Mouse (Mus musculus) thymus, postnatal 14 days (tissue): ENCODE data around the gene Slitrk6.

Source experiments
- DNase-seq: peaks from one replicate; pipeline ENCODE4 v3.0.0; 2021

The Slitrk6 gene

DNA sequence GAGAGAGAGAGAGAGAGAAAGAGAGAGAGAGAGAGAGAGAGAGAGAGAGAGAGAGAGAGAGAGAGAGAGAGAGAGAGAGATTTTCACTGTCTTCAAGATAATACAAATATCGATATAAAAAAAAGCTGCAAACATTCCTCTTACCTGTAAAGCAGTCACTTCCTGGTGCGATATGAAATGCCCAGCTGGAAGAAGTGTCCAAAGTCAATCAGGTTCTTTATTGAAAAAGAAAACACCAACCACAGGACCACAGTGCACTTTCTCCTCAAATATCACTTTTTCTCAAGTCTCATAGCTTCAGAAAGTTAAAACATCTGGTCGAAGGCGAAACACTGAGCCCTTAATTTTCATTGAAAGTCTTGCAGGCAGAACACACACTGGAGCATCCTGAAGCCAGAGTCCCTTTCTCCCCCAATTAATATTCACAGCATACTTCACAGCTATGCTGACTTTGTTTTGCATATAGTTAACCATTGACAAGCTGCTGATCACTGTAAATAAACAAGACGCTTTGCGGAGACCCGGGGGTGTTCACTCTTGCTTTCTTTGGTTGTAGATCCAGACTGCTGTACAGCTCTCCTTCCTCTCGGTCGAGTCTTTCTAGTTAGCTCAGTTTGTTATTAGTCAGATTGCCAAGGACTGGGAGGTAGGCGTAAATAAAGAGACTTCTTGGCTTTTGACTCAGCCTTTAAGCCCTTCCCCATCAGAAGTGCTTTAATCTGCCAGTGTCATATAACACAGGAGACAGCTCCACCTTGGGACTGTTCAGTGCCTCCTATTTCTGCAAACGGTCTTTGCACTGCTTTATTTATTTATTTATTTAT lies at the start of gene Slitrk6:
Slitrk6 (minus strand) TSS at position 666 of the 824 bp plus-strand sequence.
- DNase-seq = no peak

GRCm38 (mm10) chr14:110777546-110777945 lies 22.6 kb upstream of the Slitrk6 start:
- no peak for DNase-seq

- DNase-seq = no peak
Measured at GRCm38 (mm10) chr14:110770694-110771093, 15.7 kb upstream of the Slitrk6 start.

DNA sequence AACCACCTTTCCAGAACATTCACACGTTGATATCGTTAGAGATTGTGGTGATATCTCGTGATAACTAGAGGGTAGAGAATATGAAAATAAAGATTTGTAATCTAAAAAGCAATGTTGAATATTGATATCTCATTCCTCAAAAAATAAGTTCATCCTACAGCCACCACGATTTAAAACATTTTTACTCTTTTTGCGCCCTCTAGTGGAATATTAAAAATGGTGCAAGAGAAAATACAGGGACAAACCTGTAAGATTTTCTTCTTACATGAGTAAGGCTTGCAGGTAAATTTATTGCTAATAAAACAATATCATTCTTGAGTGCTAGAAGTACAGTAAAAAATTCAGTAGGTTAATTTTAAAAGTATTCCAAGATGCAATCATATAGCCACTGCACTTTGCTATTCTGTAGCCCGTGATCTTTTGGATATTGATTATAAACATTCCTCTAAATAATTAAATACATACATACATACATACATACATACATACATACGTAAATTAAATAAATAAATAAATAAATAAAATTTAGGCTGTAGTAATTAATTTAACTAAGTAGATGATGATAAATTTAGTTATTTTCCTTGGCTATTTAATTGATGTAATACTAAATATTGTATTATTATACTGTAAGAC lies 7.8 kb upstream of the Slitrk6 start:
- DNase-seq = no peak

GRCm38 (mm10) chr14:110760909-110761308 lies 6.0 kb upstream of the Slitrk6 start:
- DNase-seq = no peak

GRCm38 (mm10) chr14:110755308-110755650 lies 330 bp upstream of the Slitrk6 start:
- no peak for DNase-seq

DNA sequence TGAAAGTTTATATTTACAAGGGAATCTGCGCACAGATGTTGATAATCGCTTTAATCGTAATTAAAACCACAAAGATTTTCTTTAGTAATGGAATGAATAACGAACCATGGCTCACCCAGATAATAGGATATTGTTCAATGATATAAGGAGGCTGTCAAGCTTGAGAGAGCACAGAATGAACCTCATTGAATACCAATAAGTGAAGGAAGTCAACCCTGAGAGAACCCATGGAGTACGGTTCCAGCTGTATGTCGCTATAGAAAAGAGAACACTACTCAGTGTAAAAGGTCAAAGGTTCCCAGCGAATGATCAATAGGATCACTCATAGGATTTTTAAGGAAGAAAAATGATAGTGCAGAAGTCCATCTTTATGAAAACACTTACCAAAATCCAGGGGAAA lies 15.1 kb downstream of the Slitrk6 start:
- no peak for DNase-seq

- DNase-seq = no peak
Measured at GRCm38 (mm10) chr14:110739368-110739767, 15.6 kb downstream of the Slitrk6 start.

GRCm38 (mm10) chr14:110728344-110728910 lies 26.5 kb downstream of the Slitrk6 start:
- no peak for DNase-seq

DNA sequence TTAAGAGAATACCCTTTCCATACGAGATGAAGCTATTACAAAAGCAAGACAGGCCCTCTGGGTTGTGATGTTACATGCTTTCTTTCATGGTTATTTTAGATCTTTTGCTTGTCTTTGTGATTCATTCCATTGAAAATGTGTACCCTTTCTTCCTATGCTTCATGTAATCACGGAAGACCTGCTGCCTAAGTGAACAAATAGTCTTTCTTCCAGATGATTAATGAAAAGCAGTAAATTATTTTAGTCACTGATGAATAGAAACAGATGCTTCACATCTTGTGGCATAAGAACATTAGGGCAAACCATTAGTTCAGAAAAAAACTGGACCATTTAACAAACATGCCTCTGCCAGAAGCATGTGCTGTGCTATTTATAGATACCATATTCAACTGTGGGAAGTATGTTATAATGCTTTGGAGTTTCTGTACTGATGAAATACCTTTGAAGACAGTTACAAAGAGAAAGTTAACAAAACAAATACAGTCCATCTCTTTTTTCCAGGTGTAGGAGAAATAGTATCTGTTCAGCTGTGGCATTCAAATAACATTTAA lies 30.8 kb downstream of the Slitrk6 start:
- no peak for DNase-seq
